Mouse (Mus musculus) heart, adult 2 months (tissue): ENCODE data around the gene Gon4l.

ENCODE experiments used
- CTCF ChIP-seq: fragments of 200-600 bp; IDR thresholded peaks from 2 replicates; pipeline ENCODE4 v1.8.1; 2022; ENCODE audit warnings: antibody characterized with exemption, mild to moderate bottlenecking, moderate library complexity
- EP300 ChIP-seq: fragments of 200-500 bp; IDR thresholded peaks from 2 replicates; pipeline ENCODE4 v1.6.1; 2011; ENCODE audit warnings: low read depth, low read length, control low read depth; ENCODE audit not compliant: insufficient read depth
- POLR2A ChIP-seq: fragments of 200-500 bp; IDR thresholded peaks from 2 replicates; pipeline ENCODE4 v1.6.1; 2011; ENCODE audit warnings: mild to moderate bottlenecking, low read depth, low read length, control low read depth; ENCODE audit not compliant: insufficient read depth

GRCm38 (mm10) chr3:88944109-88944508, 109.1 kb downstream of the Gon4l start:
- TF ChIP-seq EP300 (no peak), CTCF (no peak), POLR2A (no peak)
